Mouse (Mus musculus) testis, adult 2 months (tissue): Measurements from ENCODE around the gene Gm49394.

ENCODE experiments used
- CTCF ChIP-seq: fragments of 200-500 bp; IDR thresholded peaks from 2 replicates; pipeline ENCODE4 v1.5.1; 2012; ENCODE audit warnings: low read depth, mild to moderate bottlenecking, inconsistent platforms, low read length, moderate library complexity; ENCODE audit not compliant: control insufficient read depth, insufficient read depth, insufficient replicate concordance
- POLR2A ChIP-seq: fragments of 200-500 bp; IDR thresholded peaks from 2 replicates; pipeline ENCODE4 v1.6.1; 2012; ENCODE audit warnings: low read depth, mild to moderate bottlenecking, inconsistent platforms, low read length, moderate library complexity; ENCODE audit not compliant: control insufficient read depth

- TF ChIP-seq CTCF, result no peak
- TF ChIP-seq POLR2A, result no peak
Observed at GRCm38 (mm10) chr7:142661046-142661445, 8.7 kb downstream of the Gm49394 start.
